Mouse (Mus musculus): ENCODE data around the gene Unc79.

DNA sequence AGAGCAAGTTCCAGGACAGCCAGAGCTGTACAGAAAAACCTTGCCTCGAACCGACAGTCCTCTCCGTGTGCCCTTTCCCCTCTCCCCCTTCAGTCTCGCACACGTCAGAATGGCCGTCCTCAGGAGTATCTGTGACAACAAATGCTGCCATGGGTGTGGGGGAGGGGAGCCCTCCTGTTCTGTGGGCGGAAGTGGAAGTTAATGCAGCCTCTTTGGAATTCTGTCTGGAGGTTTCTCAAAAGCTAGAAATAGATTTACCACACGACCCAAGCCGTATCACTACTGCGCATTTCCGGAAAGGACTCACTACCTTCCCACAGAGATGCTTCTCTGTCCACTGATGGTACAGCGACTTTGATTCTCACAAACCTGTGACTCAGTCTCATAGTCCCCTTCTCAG lies 120.9 kb downstream of the Unc79 start:
- TF ChIP-seq POLR2A (IDR thresholded peaks at IDR 0.05; ENCODE audit: control insufficient read depth, low read depth, low read length): no peak
- no peak for TF ChIP-seq CTCF (IDR thresholded peaks at IDR 0.05; ENCODE audit: control insufficient read depth, insufficient read depth, insufficient replicate concordance, low read depth, low read length)
